Mouse (Mus musculus) common myeloid progenitor, adult 5-6 weeks (primary cell): ENCODE measurements around the gene Sptbn4. TPM values are rescaled to one million over a fixed set of nuclear protein-coding genes. Genes with fewer than 3 reads are reported as not detected.

Experiments used
- ATAC-seq: replicated peaks from 2 replicates; pipeline ENCODE4 v1.8.0; 2016; ENCODE audit warnings: low read depth, mild to moderate bottlenecking, moderate TSS enrichment, inconsistent platforms; ENCODE audit not compliant: poor library complexity, severe bottlenecking
- total RNA-seq: library from RNA; stranded (forward); fragments of 200-1000, 187-1606 nt; gene quantifications from 2 replicates; pipeline ENCODE4 v1.2.3, GENCODE M21; 2017

Gene Sptbn4
- total RNA-seq, 1 experiment from 2014 or later, result not detected

GRCm38 (mm10) chr7:27395521-27396183 lies 51.8 kb downstream of the Sptbn4 start:
- ATAC-seq, result no peak

GRCm38 (mm10) chr7:27391416-27391815 lies 56.1 kb downstream of the Sptbn4 start:
- ATAC-seq, result no peak

- ATAC-seq, result no peak
Observed at GRCm38 (mm10) chr7:27389213-27389612, 58.3 kb downstream of the Sptbn4 start.

- peak; percentile 73; the same call in 1 of the 2 replicates for ATAC-seq
Observed at GRCm38 (mm10) chr7:27384731-27385130, 62.8 kb downstream of the Sptbn4 start.

GRCm38 (mm10) chr7:27384134-27384533 lies 63.4 kb downstream of the Sptbn4 start:
- ATAC-seq, result no peak

GRCm38 (mm10) chr7:27383233-27383632 lies 64.3 kb downstream of the Sptbn4 start:
- ATAC-seq, result no peak

GRCm38 (mm10) chr7:27381560-27381959 lies 65.9 kb downstream of the Sptbn4 start:
- ATAC-seq, result no peak

- ATAC-seq, result no peak
Observed at GRCm38 (mm10) chr7:27381009-27381408, 66.5 kb downstream of the Sptbn4 start.

GRCm38 (mm10) chr7:27379836-27380235 lies 67.7 kb downstream of the Sptbn4 start:
- no peak for ATAC-seq

GRCm38 (mm10) chr7:27378431-27378830 lies 69.1 kb downstream of the Sptbn4 start:
- ATAC-seq, result peak; percentile 81

GRCm38 (mm10) chr7:27375274-27375673 lies 72.2 kb downstream of the Sptbn4 start:
- no peak for ATAC-seq

GRCm38 (mm10) chr7:27371715-27372462 lies 75.6 kb downstream of the Sptbn4 start:
- no peak for ATAC-seq

GRCm38 (mm10) chr7:27369111-27369510 lies 78.4 kb downstream of the Sptbn4 start:
- ATAC-seq, result no peak

GRCm38 (mm10) chr7:27367976-27368375 lies 79.5 kb downstream of the Sptbn4 start:
- ATAC-seq, result peak; percentile 42

GRCm38 (mm10) chr7:27366082-27366844 lies 81.2 kb downstream of the Sptbn4 start:
- no peak for ATAC-seq

GRCm38 (mm10) chr7:27364379-27364778 lies 83.1 kb downstream of the Sptbn4 start:
- no peak for ATAC-seq

- ATAC-seq, result peak; percentile 82
Observed at GRCm38 (mm10) chr7:27361283-27361946, 86.1 kb downstream of the Sptbn4 start.

GRCm38 (mm10) chr7:27360749-27361148 lies 86.7 kb downstream of the Sptbn4 start:
- no peak for ATAC-seq

GRCm38 (mm10) chr7:27359706-27360358 lies 87.7 kb downstream of the Sptbn4 start:
- ATAC-seq, result no peak

GRCm38 (mm10) chr7:27359162-27359561 lies 88.3 kb downstream of the Sptbn4 start:
- no peak for ATAC-seq
